Mouse (Mus musculus) stomach, postnatal 0 days (tissue): ENCODE results near the gene 1700025F22Rik. TPM values are rescaled to one million over a fixed set of nuclear protein-coding genes. Genes with fewer than 3 reads are reported as not detected.
"Not testable (repeated sequence)": the region's sequence is repeated elsewhere in the genome, so short reads cannot be mapped to it uniquely, and the experiment has no call there.

Experiments used
- ATAC-seq: fragments of 200-750 bp; cut with Nextera tagmentation; 2 replicates; pipeline ENCODE4 v1.8.0; 2017; ENCODE audit not compliant: low FRiP score, low TSS enrichment
- DNase-seq: peaks from one replicate; pipeline ENCODE4 v3.0.0-alpha.2; 2016; ENCODE audit warnings: low spot score
- H3K27ac ChIP-seq: fragments of 300-500 bp; sonication (generic); replicated peaks from 2 replicates; pipeline ENCODE4 v1.5.1; 2014; ENCODE audit warnings: mild to moderate bottlenecking, control low read depth
- H3K27me3 ChIP-seq: fragments of 300-500 bp; sonication (generic); 2 replicates; pipeline ENCODE4 v1.6.1; 2014; ENCODE audit warnings: low read length; ENCODE audit not compliant: control insufficient read depth, insufficient read depth
- H3K36me3 ChIP-seq: fragments of 300-500 bp; sonication (generic); 2 replicates; pipeline ENCODE4 v1.6.1; 2014; ENCODE audit warnings: low read length, mixed read lengths; ENCODE audit not compliant: control insufficient read depth, insufficient read depth
- H3K4me1 ChIP-seq: fragments of 300-500 bp; sonication (generic); replicated peaks from 2 replicates; pipeline ENCODE4 v1.6.1; 2014; ENCODE audit warnings: antibody characterized with exemption; ENCODE audit not compliant: control insufficient read depth, insufficient read depth
- H3K4me2 ChIP-seq: fragments of 300-500 bp; sonication (generic); replicated peaks from 2 replicates; pipeline ENCODE4 v1.6.1; 2014; ENCODE audit warnings: low read depth, mild to moderate bottlenecking, control low read depth, moderate library complexity
- H3K4me3 ChIP-seq: fragments of 300-500 bp; sonication (generic); 2 replicates; pipeline ENCODE4 v1.5.1; 2014; ENCODE audit warnings: low read depth, low read length, control low read depth
- H3K9ac ChIP-seq: fragments of 300-500 bp; sonication (generic); 2 replicates; pipeline ENCODE4 v1.6.1; 2014; ENCODE audit warnings: mild to moderate bottlenecking, low read length, control low read depth, mixed read lengths
- H3K9me3 ChIP-seq: fragments of 300-500 bp; sonication (generic); 2 replicates; pipeline ENCODE4 v1.6.1; 2016; ENCODE audit warnings: low read length; ENCODE audit not compliant: control insufficient read depth
- CTCF ChIP-seq: IDR thresholded peaks from 2 replicates; pipeline ENCODE4 v1.5.1; 2016; ENCODE audit warnings: antibody characterized with exemption, low read depth, mild to moderate bottlenecking, moderate library complexity
- EP300 ChIP-seq: optimal IDR thresholded peaks from 2 replicates; pipeline ENCODE3; 2016; ENCODE audit warnings: antibody characterized with exemption
- WGBS: fragments of 180-500 bp; shearing (Covaris S2); extraction: QIAGEN DNeasy Blood & Tissue Kit; methylation state at CpG from one replicate; pipeline ENCODE4 v1.1.7; 2014; 5-methylcytosine and 5-hydroxymethylcytosine counted together
- polyA plus RNA-seq: library from polyadenylated mRNA; unstranded; fragments of >200 nt; fragmentation: Nextera tagmentation; extraction: Ambion mirVana; gene quantifications from 2 replicates; pipeline ENCODE4 v1.2.1, GENCODE M21; 2015

The 1700025F22Rik gene
- polyA plus RNA-seq, 1 experiment from 2014 or later, result not detected

DNA sequence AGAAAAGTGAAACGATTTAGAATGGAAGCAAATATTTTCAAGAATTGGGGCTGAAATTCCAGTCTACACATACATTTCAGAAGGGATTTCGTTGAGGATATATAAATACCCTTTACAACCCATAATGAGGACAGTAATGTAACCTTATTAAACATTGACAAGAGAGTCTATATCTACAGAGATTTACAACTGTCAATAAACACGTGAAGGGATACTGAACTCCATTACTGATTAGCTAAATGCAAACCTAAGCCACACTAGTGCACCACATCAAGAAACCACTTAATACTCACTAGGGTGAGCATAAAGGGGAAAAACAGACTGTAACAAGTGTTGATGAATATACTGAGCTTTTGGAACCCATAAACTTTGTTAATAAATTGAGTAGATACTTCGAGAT, 29.8 kb downstream of the 1700025F22Rik start:
- 63% methylated on average over 4 of the region's 4 CpGs for WGBS
- Histone ChIP-seq H3K9me3 (no peaks in the 10 kb centered on the region), H3K4me1 (no peaks in the 10 kb centered on the region), H3K4me2 (no peak overlapping the region), H3K27ac (no peak overlapping the region), H3K36me3 (no peaks in the 10 kb centered on the region), H3K27me3 (no peaks in the 10 kb centered on the region), H3K4me3 (no peak overlapping the region), H3K9ac (no peak overlapping the region)
- TF ChIP-seq EP300, result no peak
- TF ChIP-seq CTCF, result no peak
- DNase-seq, result no peak
- no peak for ATAC-seq

DNA sequence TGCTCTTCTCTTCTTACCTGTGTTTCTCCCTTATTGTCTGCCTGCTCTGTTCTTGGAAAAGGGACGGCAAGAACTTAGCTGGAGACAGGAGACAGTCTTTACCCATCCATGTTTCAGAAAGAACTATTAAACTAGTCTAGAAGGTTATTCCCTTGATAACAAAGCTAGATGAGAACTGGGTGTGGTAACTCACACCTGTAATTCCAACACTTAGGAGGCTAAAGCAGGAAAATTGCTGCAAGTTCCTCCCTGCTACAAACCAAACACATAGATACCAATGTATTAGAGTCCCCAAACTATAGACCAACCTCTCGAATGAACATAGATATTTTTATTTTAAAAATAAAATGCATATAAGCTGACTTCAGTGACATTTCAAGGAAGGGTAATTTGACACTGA, 30.3 kb downstream of the 1700025F22Rik start:
- H3K4me3 ChIP-seq, result no peak overlapping the region
- 79% methylated on average over 2 of the region's 2 CpGs for WGBS
- no peak overlapping the region for H3K9ac ChIP-seq
- TF ChIP-seq CTCF (no peak), EP300 (no peak)
- H3K9me3 ChIP-seq, result no peaks in the 10 kb centered on the region
- H3K36me3 ChIP-seq, result no peaks in the 10 kb centered on the region
- no peak overlapping the region for H3K4me2 ChIP-seq
- no peaks in the 10 kb centered on the region for H3K4me1 ChIP-seq
- H3K27ac ChIP-seq, result no peak overlapping the region
- ATAC-seq, result no peak
- no peaks in the 10 kb centered on the region for H3K27me3 ChIP-seq
- DNase-seq, result no peak

- 88% methylated on average over 8 of the region's 8 CpGs for WGBS
- not testable (repeated sequence) for ATAC-seq
Measured at GRCm38 (mm10) chr19:11130776-11131175, 34.3 kb downstream of the 1700025F22Rik start, which contains the start of gene 1700017D01Rik. TSS of gene 1700017D01Rik (minus strand) at chr19:11130876.

DNA sequence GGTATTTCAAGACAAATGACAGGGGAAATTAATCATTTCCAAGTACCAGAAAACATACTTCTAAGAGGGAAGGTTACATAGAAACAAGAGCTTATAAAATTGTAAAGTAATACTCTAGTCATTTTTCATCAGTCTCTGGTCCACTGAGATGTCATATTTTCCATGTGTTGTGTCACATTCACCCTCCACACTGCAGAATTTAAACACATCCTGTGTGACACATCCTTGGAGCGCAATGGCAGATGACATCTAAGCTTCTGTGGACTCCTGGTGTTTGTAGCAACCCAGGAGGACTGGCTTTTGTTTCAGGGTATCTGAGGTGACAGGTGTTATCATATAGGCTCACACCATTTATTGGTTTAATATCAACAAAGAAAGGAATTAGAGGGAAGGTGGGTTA, 35.4 kb downstream of the 1700025F22Rik start:
- DNase-seq (no peak), ATAC-seq (no peak)
- H3K4me2 ChIP-seq, result no peak overlapping the region
- WGBS, result 81% methylated on average over 1 of the region's 1 CpGs
- no peak overlapping the region for H3K4me3 ChIP-seq
- H3K9ac ChIP-seq, result no peak overlapping the region
- no peaks in the 10 kb centered on the region for H3K4me1 ChIP-seq
- no peaks in the 10 kb centered on the region for H3K9me3 ChIP-seq
- no peak overlapping the region for H3K27ac ChIP-seq
- H3K27me3 ChIP-seq, result no peaks in the 10 kb centered on the region
- no peaks in the 10 kb centered on the region for H3K36me3 ChIP-seq
- TF ChIP-seq CTCF (no peak), EP300 (no peak)

More at GRCm38 (mm10) chr19:11130776-11131175, 34.3 kb downstream of the 1700025F22Rik start, which contains the start of gene 1700017D01Rik:
- not testable (repeated sequence) for H3K27ac ChIP-seq, H3K36me3 ChIP-seq, H3K9me3 ChIP-seq, H3K9ac ChIP-seq, H3K4me2 ChIP-seq, H3K27me3 ChIP-seq, DNase-seq, H3K4me1 ChIP-seq, H3K4me3 ChIP-seq

- 2% methylated on average over 8 of the region's 38 CpGs for WGBS
- Histone ChIP-seq H3K4me2 (peak overlapping the region; percentile 43), H3K9ac (peak overlapping the region; percentile 47; the same call in 1 of the 2 replicates), H3K4me3 (peak overlapping the region; percentile 39)
- H3K9me3 ChIP-seq, H3K4me1 ChIP-seq, H3K27ac ChIP-seq, H3K27me3 ChIP-seq, H3K36me3 ChIP-seq: not testable (repeated sequence)
- peak; percentile 52 for DNase-seq
- peak; percentile 99 for ATAC-seq
Measured at GRCm38 (mm10) chr19:11121016-11121420, 44.1 kb downstream of the 1700025F22Rik start.

DNA sequence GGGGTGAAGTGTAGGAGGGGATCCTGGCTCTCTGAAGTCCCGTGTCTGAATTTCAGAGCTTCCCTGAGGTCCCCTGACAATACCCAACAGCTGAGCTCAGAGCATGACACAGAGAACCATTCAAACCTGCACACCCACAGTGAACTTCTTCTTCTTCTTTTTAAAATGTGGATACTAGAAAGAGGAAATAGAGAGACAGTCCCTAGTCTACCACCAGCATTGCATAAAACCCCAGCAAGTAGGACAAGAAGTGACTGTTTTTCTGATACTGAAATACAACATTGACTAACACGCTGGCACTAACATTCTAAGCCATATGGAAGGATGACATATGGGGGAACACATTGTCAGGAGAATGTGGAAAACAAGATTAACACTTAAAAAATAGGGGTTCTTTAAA, 45.8 kb downstream of the 1700025F22Rik start:
- H3K4me2 ChIP-seq, result no peak overlapping the region
- no peaks in the 10 kb centered on the region for H3K4me1 ChIP-seq
- H3K27me3 ChIP-seq, result no peaks in the 10 kb centered on the region
- DNase-seq, result no peak
- no peaks in the 10 kb centered on the region for H3K9me3 ChIP-seq
- H3K9ac ChIP-seq, result no peak overlapping the region
- no peaks in the 10 kb centered on the region for H3K36me3 ChIP-seq
- no peak for ATAC-seq
- no peak for TF ChIP-seq CTCF
- TF ChIP-seq EP300, result no peak
- H3K4me3 ChIP-seq, result no peak overlapping the region
- WGBS, result 83% methylated on average over 2 of the region's 2 CpGs
- H3K27ac ChIP-seq, result no peak overlapping the region
